Mouse (Mus musculus) limb, embryonic 14.5 days (tissue): ENCODE data around the gene Gm21987. TPM values are rescaled to one million over a fixed set of nuclear protein-coding genes. Genes with fewer than 3 reads are reported as not detected.

Experiments
- ATAC-seq: fragments of 200-750 bp; cut with Nextera tagmentation; 2 replicates; pipeline ENCODE4 v1.8.0; 2017; ENCODE audit warnings: low read depth, moderate number of reproducible peaks, moderate TSS enrichment; ENCODE audit not compliant: low FRiP score
- DNase-seq: peaks from one replicate; pipeline ENCODE4 v3.0.0-alpha.2; 2015; ENCODE audit warnings: low spot score
- H3K27ac ChIP-seq: fragments of 300-500 bp; sonication (generic); replicated peaks from 2 replicates; pipeline ENCODE4 v1.5.1; 2014; ENCODE audit warnings: low read depth, mild to moderate bottlenecking, low read length, moderate library complexity, mixed read lengths
- H3K27me3 ChIP-seq: fragments of 300-500 bp; sonication (generic); 2 replicates; pipeline ENCODE4 v1.6.1; 2014; ENCODE audit warnings: low read length, mixed read lengths; ENCODE audit not compliant: control insufficient read depth, insufficient read depth
- H3K36me3 ChIP-seq: fragments of 300-500 bp; sonication (generic); 2 replicates; pipeline ENCODE4 v1.6.1; 2014; ENCODE audit warnings: mild to moderate bottlenecking, low read length, moderate library complexity, mixed read lengths; ENCODE audit not compliant: control insufficient read depth, insufficient read depth
- H3K4me1 ChIP-seq: fragments of 300-500 bp; sonication (generic); 2 replicates; pipeline ENCODE4 v1.6.1; 2014; ENCODE audit warnings: antibody characterized with exemption, low read length, mixed read lengths; ENCODE audit not compliant: control insufficient read depth, insufficient read depth
- H3K4me2 ChIP-seq: fragments of 300-500 bp; sonication (generic); replicated peaks from 2 replicates; pipeline ENCODE4 v1.6.1; 2014; ENCODE audit warnings: low read depth, mild to moderate bottlenecking, low read length, moderate library complexity; ENCODE audit not compliant: severe bottlenecking
- H3K4me3 ChIP-seq: fragments of 300-500 bp; sonication (generic); replicated peaks from 2 replicates; pipeline ENCODE4 v1.5.1; 2014; ENCODE audit warnings: low read length
- H3K9ac ChIP-seq: fragments of 300-500 bp; sonication (generic); 2 replicates; pipeline ENCODE4 v1.6.1; 2014; ENCODE audit warnings: mild to moderate bottlenecking, low read depth, low read length, moderate library complexity; ENCODE audit not compliant: severe bottlenecking
- H3K9me3 ChIP-seq: fragments of 300-500 bp; sonication (generic); 2 replicates; pipeline ENCODE4 v1.6.1; 2016; ENCODE audit warnings: low read length; ENCODE audit not compliant: control insufficient read depth
- POLR2A ChIP-seq: fragments of 200-500 bp; IDR thresholded peaks from 2 replicates; pipeline ENCODE4 v1.8.0; 2012; ENCODE audit warnings: inconsistent platforms, mild to moderate bottlenecking, moderate library complexity, borderline replicate concordance; ENCODE audit not compliant: insufficient read depth, insufficient read length; ENCODE audit errors: extremely low read depth
- WGBS: fragments of 180-500 bp; shearing (Covaris S2); extraction: QIAGEN DNeasy Blood & Tissue Kit; methylation state at CpG from one replicate; pipeline ENCODE4 v1.1.7; 2014; 5-methylcytosine and 5-hydroxymethylcytosine counted together
- polyA plus RNA-seq, 2 experiments: library from polyadenylated mRNA; depleted of rRNA in 1 of 2; stranded (reverse) in 1 of 2; unstranded in 1 of 2; fragments of >200 nt; fragmentation: Nextera tagmentation in 1 of 2; extraction: Ambion mirVana in 1 of 2; gene quantifications; 2 replicates each; pipeline versions ENCODE4 v1.2.1 to v1.2.3; 2012 to 2014

Gm21987 gene
- polyA plus RNA-seq, 2 experiments: not detected

DNA sequence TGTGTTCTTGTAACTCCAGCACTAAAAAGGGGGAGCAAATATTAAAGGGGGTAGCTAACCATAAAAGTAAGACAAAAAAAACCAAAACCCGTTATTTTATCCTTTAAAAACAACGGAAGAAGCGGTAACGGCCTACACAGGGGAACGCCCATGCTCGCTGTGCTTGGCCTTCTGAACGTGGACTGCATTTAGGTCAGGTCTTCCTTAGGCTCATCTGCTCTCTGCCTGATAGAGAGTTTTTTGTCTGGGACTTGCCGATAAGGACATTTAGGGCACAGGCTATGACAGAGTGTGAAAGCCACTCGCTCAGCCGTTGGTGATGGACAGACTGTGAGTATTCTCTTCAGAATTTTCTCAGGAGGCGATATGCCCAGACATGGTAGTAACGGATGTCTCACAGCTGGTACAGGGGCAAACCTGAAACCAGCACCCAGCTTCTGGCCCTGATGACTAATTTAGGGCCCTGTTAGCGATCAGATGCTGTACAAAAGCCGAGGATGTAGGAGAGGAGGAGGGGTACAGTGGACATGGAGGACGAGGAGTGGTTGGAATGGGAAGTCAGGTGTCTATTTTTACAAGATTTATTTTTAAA is 25.0 kb downstream of the Gm21987 start:
- Histone ChIP-seq H3K4me2 (no peak overlapping the region), H3K27me3 (no peaks in the 10 kb centered on the region), H3K9ac (no peak overlapping the region), H3K9me3 (no peaks in the 10 kb centered on the region), H3K36me3 (no peaks in the 10 kb centered on the region), H3K4me1 (peaks cover 5% of the 10 kb centered on the region; the same call in 1 of the 2 replicates), H3K4me3 (no peak overlapping the region), H3K27ac (no peak overlapping the region)
- 82% methylated on average over 15 of the region's 15 CpGs for WGBS
- no peak for TF ChIP-seq POLR2A
- DNase-seq: no peak
- ATAC-seq: no peak

DNA sequence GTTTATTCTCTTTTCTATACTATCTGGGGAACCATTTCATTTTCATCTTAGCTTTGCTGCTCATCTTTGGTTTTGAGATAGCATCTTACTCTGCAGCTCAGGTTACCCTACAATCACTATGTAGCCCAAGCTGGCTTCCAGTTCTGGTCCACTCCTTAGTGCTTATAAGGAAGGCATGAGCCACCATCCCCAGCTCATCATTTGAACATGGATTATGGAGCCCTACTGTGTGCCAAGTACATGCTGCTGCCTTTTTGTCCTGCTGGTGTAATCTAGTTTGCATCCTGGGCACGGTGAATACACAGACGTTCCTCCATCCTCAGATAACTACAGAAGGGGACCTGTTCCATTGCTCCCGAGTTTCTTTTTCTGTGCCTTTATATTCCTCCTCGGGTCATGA is 26.0 kb downstream of the Gm21987 start:
- H3K4me1 ChIP-seq: peaks cover 5% of the 10 kb centered on the region; the same call in 1 of the 2 replicates
- H3K36me3 ChIP-seq: no peaks in the 10 kb centered on the region
- ATAC-seq (no peak), DNase-seq (no peak)
- no peaks in the 10 kb centered on the region for H3K27me3 ChIP-seq
- no peak overlapping the region for H3K9ac ChIP-seq
- H3K4me2 ChIP-seq: no peak overlapping the region
- H3K4me3 ChIP-seq: no peak overlapping the region
- WGBS: 85% methylated on average over 4 of the region's 4 CpGs
- H3K27ac ChIP-seq: no peak overlapping the region
- no peak for TF ChIP-seq POLR2A
- no peaks in the 10 kb centered on the region for H3K9me3 ChIP-seq

DNA sequence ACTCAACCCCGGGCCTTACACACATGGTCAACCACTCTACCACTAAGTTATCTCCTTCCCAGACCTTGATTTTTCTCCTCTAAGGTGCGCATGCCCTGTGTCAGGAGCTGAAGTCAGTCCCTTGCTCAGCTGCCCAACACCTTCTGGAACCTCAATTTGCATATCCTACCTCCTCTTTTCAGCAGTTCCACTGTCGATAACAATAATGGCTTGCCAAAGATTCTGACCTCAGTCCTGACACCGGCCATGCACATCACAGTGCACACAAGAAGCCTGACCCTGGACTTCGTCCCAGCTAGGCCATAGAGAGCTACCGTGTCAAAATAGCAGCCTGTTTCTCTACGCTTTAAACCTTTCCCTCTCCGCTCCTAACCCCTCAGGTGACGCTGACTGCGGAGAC is 26.6 kb downstream of the Gm21987 start:
- no peak for TF ChIP-seq POLR2A
- H3K36me3 ChIP-seq: no peaks in the 10 kb centered on the region
- H3K27ac ChIP-seq: no peak overlapping the region
- no peak for ATAC-seq
- no peak overlapping the region for H3K4me3 ChIP-seq
- DNase-seq: no peak
- H3K9me3 ChIP-seq: no peaks in the 10 kb centered on the region
- H3K4me1 ChIP-seq: peaks cover 2% of the 10 kb centered on the region; the same call in 1 of the 2 replicates
- H3K4me2 ChIP-seq: no peak overlapping the region
- H3K27me3 ChIP-seq: no peaks in the 10 kb centered on the region
- no peak overlapping the region for H3K9ac ChIP-seq
- WGBS: 88% methylated on average over 10 of the region's 10 CpGs

DNA sequence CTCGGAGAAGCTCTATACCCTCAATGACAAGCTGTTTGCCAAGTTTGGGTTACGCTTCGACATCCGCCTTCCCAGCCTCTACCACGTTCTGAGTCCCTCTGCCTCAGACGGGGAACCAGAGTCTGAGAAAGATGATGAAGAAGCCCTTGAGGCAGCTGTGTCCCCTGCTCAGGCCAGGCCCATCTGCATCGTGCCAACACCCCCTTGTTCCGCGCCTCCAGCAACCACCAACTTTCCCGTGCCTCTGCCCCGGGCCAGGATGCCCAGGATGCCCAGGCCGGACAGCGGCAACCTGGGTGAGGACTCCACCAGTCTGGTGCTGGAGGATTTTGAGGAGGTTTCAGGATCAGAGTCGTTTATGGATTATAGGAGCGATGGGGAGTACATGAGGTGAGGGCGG is 27.1 kb downstream of the Gm21987 start:
- no peak for TF ChIP-seq POLR2A
- DNase-seq (no peak), ATAC-seq (no peak)
- Histone ChIP-seq H3K4me2 (no peak overlapping the region), H3K4me3 (no peak overlapping the region), H3K9me3 (no peaks in the 10 kb centered on the region), H3K27ac (no peak overlapping the region), H3K27me3 (no peaks in the 10 kb centered on the region), H3K9ac (no peak overlapping the region), H3K4me1 (no peaks in the 10 kb centered on the region), H3K36me3 (no peaks in the 10 kb centered on the region)
- WGBS: 85% methylated on average over 16 of the region's 16 CpGs

DNA sequence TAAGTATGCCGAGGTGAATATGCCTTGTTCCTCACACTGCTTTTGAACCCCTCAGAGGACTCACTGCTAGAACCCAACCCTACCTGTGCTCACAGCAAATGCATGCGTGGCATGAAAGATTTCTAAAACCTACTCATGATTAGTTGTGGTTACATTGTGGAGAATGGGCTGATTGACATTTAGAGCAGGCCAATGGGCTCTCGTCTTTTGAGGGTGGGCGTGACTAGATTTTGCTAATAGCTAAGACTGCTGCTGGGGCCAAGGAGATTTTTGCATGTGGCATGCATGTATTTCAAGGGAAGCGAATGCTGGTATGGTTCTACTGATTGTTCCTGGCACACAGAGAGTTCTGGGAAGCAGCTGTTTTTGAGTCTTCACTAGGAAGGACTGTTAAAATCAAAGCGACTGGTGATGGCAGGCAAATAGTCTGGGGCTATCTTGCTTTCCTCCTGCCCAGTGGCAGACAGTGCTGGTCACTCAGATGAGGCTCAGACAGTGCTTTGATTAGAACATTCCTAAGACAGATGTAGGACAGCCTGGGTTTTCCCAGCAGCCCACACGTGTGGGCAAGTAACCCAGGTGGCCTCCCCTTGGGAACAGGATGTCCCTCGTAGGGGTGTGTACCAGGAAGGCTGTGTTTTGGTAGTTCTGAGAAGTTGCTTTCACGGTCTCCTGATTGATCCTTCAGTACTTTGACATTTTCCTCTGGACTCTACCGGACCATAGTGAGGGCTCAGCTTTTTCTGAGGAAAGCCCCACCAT is 27.7 kb downstream of the Gm21987 start:
- H3K4me3 ChIP-seq: no peak overlapping the region
- no peak overlapping the region for H3K4me2 ChIP-seq
- 77% methylated on average over 10 of the region's 10 CpGs for WGBS
- H3K9me3 ChIP-seq: no peaks in the 10 kb centered on the region
- no peak overlapping the region for H3K27ac ChIP-seq
- H3K36me3 ChIP-seq: no peaks in the 10 kb centered on the region
- no peaks in the 10 kb centered on the region for H3K4me1 ChIP-seq
- no peak for TF ChIP-seq POLR2A
- H3K9ac ChIP-seq: no peak overlapping the region
- no peak for DNase-seq
- no peak for ATAC-seq
- H3K27me3 ChIP-seq: no peaks in the 10 kb centered on the region
